Mouse (Mus musculus): Measurements from ENCODE around the gene Trp53bp2. TPM values are rescaled to one million over a fixed set of nuclear protein-coding genes. Genes with fewer than 3 reads are reported as not detected.

Trp53bp2 gene
- polyA plus RNA-seq, 1 experiment from 2014 or later = 24.1 TPM

- DNase-seq (ENCODE audit: low spot score) = no peak
- Histone ChIP-seq H3K36me3 (ENCODE audit: control insufficient read depth, insufficient read depth, low read length) (peaks cover 53% of the 10 kb centered on the region), H3K4me2 (ENCODE audit: low read depth, low read length) (no peak overlapping the region), H3K9me3 (ENCODE audit: control insufficient read depth, low read length) (no peaks in the 10 kb centered on the region), H3K4me3 (ENCODE audit: low read depth, low read length) (no peak overlapping the region), H3K27me3 (replicated peaks; ENCODE audit: control insufficient read depth, insufficient read depth, low read length) (no peaks in the 10 kb centered on the region), H3K9ac (ENCODE audit: low read depth, low read length) (no peak overlapping the region), H3K27ac (replicated peaks; ENCODE audit: low read depth, low read length) (no peak overlapping the region), H3K4me1 (ENCODE audit: control insufficient read depth, insufficient read depth, low read length) (no peaks in the 10 kb centered on the region)
- ATAC-seq (ENCODE audit: low read depth) = no peak
- WGBS = 77% methylated on average over 8 of the region's 8 CpGs
Observed at GRCm38 (mm10) chr1:182459436-182459835, 50.5 kb downstream of the Trp53bp2 start.

GRCm38 (mm10) chr1:182460291-182461244 is 51.6 kb downstream of the Trp53bp2 start:
- DNase-seq (ENCODE audit: low spot score) (peak; percentile 46), ATAC-seq (ENCODE audit: low read depth) (peak; percentile 67; the same call in 1 of the 2 replicates)
- H3K4me1 ChIP-seq (ENCODE audit: control insufficient read depth, insufficient read depth, low read length) = no peaks in the 10 kb centered on the region
- H3K4me2 ChIP-seq (ENCODE audit: low read depth, low read length) = no peak overlapping the region
- H3K27me3 ChIP-seq (replicated peaks; ENCODE audit: control insufficient read depth, insufficient read depth, low read length) = no peaks in the 10 kb centered on the region
- no peak overlapping the region for H3K4me3 ChIP-seq (ENCODE audit: low read depth, low read length)
- 71% methylated on average over 13 of the region's 13 CpGs for WGBS
- H3K9me3 ChIP-seq (ENCODE audit: control insufficient read depth, low read length) = no peaks in the 10 kb centered on the region
- H3K9ac ChIP-seq (ENCODE audit: low read depth, low read length) = no peak overlapping the region
- peak overlapping the region; percentile 53; the same call in 1 of the 2 replicates for H3K27ac ChIP-seq (replicated peaks; ENCODE audit: low read depth, low read length)
- peaks cover 42% of the 10 kb centered on the region for H3K36me3 ChIP-seq (ENCODE audit: control insufficient read depth, insufficient read depth, low read length)

- H3K4me3 ChIP-seq (ENCODE audit: low read depth, low read length) = no peak overlapping the region
- no peaks in the 10 kb centered on the region for H3K9me3 ChIP-seq (ENCODE audit: control insufficient read depth, low read length)
- no peak overlapping the region for H3K9ac ChIP-seq (ENCODE audit: low read depth, low read length)
- no peaks in the 10 kb centered on the region for H3K27me3 ChIP-seq (replicated peaks; ENCODE audit: control insufficient read depth, insufficient read depth, low read length)
- H3K4me2 ChIP-seq (ENCODE audit: low read depth, low read length) = no peak overlapping the region
- H3K36me3 ChIP-seq (ENCODE audit: control insufficient read depth, insufficient read depth, low read length) = peaks cover 35% of the 10 kb centered on the region
- peak overlapping the region; percentile 53; the same call in 1 of the 2 replicates for H3K27ac ChIP-seq (replicated peaks; ENCODE audit: low read depth, low read length)
- no peak for ATAC-seq (ENCODE audit: low read depth)
- DNase-seq (ENCODE audit: low spot score) = peak; percentile 32
- WGBS = 51% methylated on average over 7 of the region's 7 CpGs
- H3K4me1 ChIP-seq (ENCODE audit: control insufficient read depth, insufficient read depth, low read length) = no peaks in the 10 kb centered on the region
Observed at GRCm38 (mm10) chr1:182461261-182461660, 52.3 kb downstream of the Trp53bp2 start.

GRCm38 (mm10) chr1:182461813-182462212 is 52.8 kb downstream of the Trp53bp2 start:
- H3K36me3 ChIP-seq (ENCODE audit: control insufficient read depth, insufficient read depth, low read length) = peaks cover 32% of the 10 kb centered on the region
- DNase-seq (ENCODE audit: low spot score) (no peak), ATAC-seq (ENCODE audit: low read depth) (no peak; the same call in 1 of the 2 replicates)
- WGBS = 90% methylated on average over 10 of the region's 10 CpGs
- no peaks in the 10 kb centered on the region for H3K9me3 ChIP-seq (ENCODE audit: control insufficient read depth, low read length)
- no peak overlapping the region for H3K27ac ChIP-seq (replicated peaks; ENCODE audit: low read depth, low read length)
- no peak overlapping the region for H3K4me2 ChIP-seq (ENCODE audit: low read depth, low read length)
- H3K9ac ChIP-seq (ENCODE audit: low read depth, low read length) = no peak overlapping the region
- no peaks in the 10 kb centered on the region for H3K27me3 ChIP-seq (replicated peaks; ENCODE audit: control insufficient read depth, insufficient read depth, low read length)
- no peaks in the 10 kb centered on the region for H3K4me1 ChIP-seq (ENCODE audit: control insufficient read depth, insufficient read depth, low read length)
- no peak overlapping the region for H3K4me3 ChIP-seq (ENCODE audit: low read depth, low read length)

DNA sequence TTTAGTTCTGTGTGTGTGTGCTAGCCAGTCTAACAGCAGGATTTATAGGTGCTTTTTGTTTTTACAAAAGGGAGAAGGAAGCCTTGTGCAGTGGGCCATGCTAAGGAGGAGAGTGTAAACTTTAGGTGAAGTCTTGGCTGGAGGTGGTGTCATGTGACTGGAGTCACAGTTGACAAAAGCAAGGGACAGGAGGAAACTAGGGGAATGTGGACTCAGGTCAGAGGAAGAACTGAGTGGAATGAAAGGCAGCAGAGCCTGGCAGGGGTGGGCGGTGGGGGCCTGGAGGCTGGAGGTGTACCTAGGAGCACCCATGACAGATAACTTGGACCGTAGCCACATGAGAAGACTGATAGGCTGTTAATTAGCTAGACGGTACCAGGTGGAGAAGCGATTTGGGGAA is 56.3 kb downstream of the Trp53bp2 start:
- Histone ChIP-seq H3K9ac (ENCODE audit: low read depth, low read length) (no peak overlapping the region), H3K4me1 (ENCODE audit: control insufficient read depth, insufficient read depth, low read length) (no peaks in the 10 kb centered on the region), H3K27ac (replicated peaks; ENCODE audit: low read depth, low read length) (0 out of 2 replicates have a peak overlapping the region, but pooled peaks have one; percentile 4), H3K27me3 (replicated peaks; ENCODE audit: control insufficient read depth, insufficient read depth, low read length) (no peaks in the 10 kb centered on the region), H3K4me2 (ENCODE audit: low read depth, low read length) (no peak overlapping the region), H3K36me3 (ENCODE audit: control insufficient read depth, insufficient read depth, low read length) (peaks cover 46% of the 10 kb centered on the region), H3K4me3 (ENCODE audit: low read depth, low read length) (no peak overlapping the region), H3K9me3 (ENCODE audit: control insufficient read depth, low read length) (no peaks in the 10 kb centered on the region)
- 77% methylated on average over 4 of the region's 4 CpGs for WGBS
- ATAC-seq (ENCODE audit: low read depth) (peak; percentile 4; the same call in 1 of the 2 replicates), DNase-seq (ENCODE audit: low spot score) (no peak)

- H3K9ac ChIP-seq (ENCODE audit: low read depth, low read length) = no peak overlapping the region
- no peaks in the 10 kb centered on the region for H3K9me3 ChIP-seq (ENCODE audit: control insufficient read depth, low read length)
- DNase-seq (ENCODE audit: low spot score) (no peak), ATAC-seq (ENCODE audit: low read depth) (no peak)
- H3K4me3 ChIP-seq (ENCODE audit: low read depth, low read length) = no peak overlapping the region
- peaks cover 52% of the 10 kb centered on the region for H3K36me3 ChIP-seq (ENCODE audit: control insufficient read depth, insufficient read depth, low read length)
- no peak overlapping the region for H3K4me2 ChIP-seq (ENCODE audit: low read depth, low read length)
- WGBS = 89% methylated on average over 4 of the region's 4 CpGs
- H3K4me1 ChIP-seq (ENCODE audit: control insufficient read depth, insufficient read depth, low read length) = no peaks in the 10 kb centered on the region
- H3K27me3 ChIP-seq (replicated peaks; ENCODE audit: control insufficient read depth, insufficient read depth, low read length) = no peaks in the 10 kb centered on the region
- H3K27ac ChIP-seq (replicated peaks; ENCODE audit: low read depth, low read length) = no peak overlapping the region
Observed at GRCm38 (mm10) chr1:182465978-182466377, 57.0 kb downstream of the Trp53bp2 start.

- WGBS = 65% methylated on average over 5 of the region's 5 CpGs
- H3K36me3 ChIP-seq (ENCODE audit: control insufficient read depth, insufficient read depth, low read length) = peaks cover 100% of the 10 kb centered on the region
- no peaks in the 10 kb centered on the region for H3K27me3 ChIP-seq (replicated peaks; ENCODE audit: control insufficient read depth, insufficient read depth, low read length)
- no peak overlapping the region for H3K4me3 ChIP-seq (ENCODE audit: low read depth, low read length)
- H3K27ac ChIP-seq (replicated peaks; ENCODE audit: low read depth, low read length) = no peak overlapping the region
- H3K4me2 ChIP-seq (ENCODE audit: low read depth, low read length) = no peak overlapping the region
- no peak overlapping the region for H3K9ac ChIP-seq (ENCODE audit: low read depth, low read length)
- DNase-seq (ENCODE audit: low spot score) = no peak
- no peaks in the 10 kb centered on the region for H3K9me3 ChIP-seq (ENCODE audit: control insufficient read depth, low read length)
- no peaks in the 10 kb centered on the region for H3K4me1 ChIP-seq (ENCODE audit: control insufficient read depth, insufficient read depth, low read length)
- no peak for ATAC-seq (ENCODE audit: low read depth)
Observed at GRCm38 (mm10) chr1:182475005-182475796, 66.2 kb downstream of the Trp53bp2 start.

GRCm38 (mm10) chr1:182478935-182479334 is 70.0 kb downstream of the Trp53bp2 start:
- WGBS = 79% methylated on average over 4 of the region's 4 CpGs
- Histone ChIP-seq H3K9ac (ENCODE audit: low read depth, low read length) (no peak overlapping the region), H3K36me3 (ENCODE audit: control insufficient read depth, insufficient read depth, low read length) (peaks cover 99% of the 10 kb centered on the region), H3K9me3 (ENCODE audit: control insufficient read depth, low read length) (no peaks in the 10 kb centered on the region), H3K27ac (replicated peaks; ENCODE audit: low read depth, low read length) (no peak overlapping the region), H3K4me1 (ENCODE audit: control insufficient read depth, insufficient read depth, low read length) (no peaks in the 10 kb centered on the region), H3K4me2 (ENCODE audit: low read depth, low read length) (no peak overlapping the region), H3K4me3 (ENCODE audit: low read depth, low read length) (no peak overlapping the region), H3K27me3 (replicated peaks; ENCODE audit: control insufficient read depth, insufficient read depth, low read length) (no peaks in the 10 kb centered on the region)
- no peak for ATAC-seq (ENCODE audit: low read depth)
- no peak for DNase-seq (ENCODE audit: low spot score)
